Mouse (Mus musculus) liver, embryonic 14.5 days (tissue): ENCODE results near the gene 4930523C07Rik. TPM values are rescaled to one million over a fixed set of nuclear protein-coding genes. Genes with fewer than 3 reads are reported as not detected.

Experiments
- ATAC-seq: fragments of 200-750 bp; cut with Nextera tagmentation; 2 replicates; pipeline ENCODE4 v1.8.0; 2017; ENCODE audit warnings: moderate number of reproducible peaks, mild to moderate bottlenecking, moderate library complexity; ENCODE audit not compliant: insufficient read depth
- DNase-seq, 3 experiments: peaks; one replicate each; pipeline ENCODE4 v3.0.0-alpha.2; 2012 to 2013; ENCODE audit warnings: low read depth in 3 of 3, low spot score in 3 of 3
- H3K27ac ChIP-seq: fragments of 300-500 bp; sonication (generic); 2 replicates; pipeline ENCODE4 v1.5.1; 2014; ENCODE audit warnings: moderate library complexity, mild to moderate bottlenecking, control low read depth, inconsistent platforms
- H3K27me3 ChIP-seq: fragments of 300-500 bp; sonication (generic); 2 replicates; pipeline ENCODE4 v1.6.1; 2014; ENCODE audit warnings: mild to moderate bottlenecking, low read length, moderate library complexity; ENCODE audit not compliant: control insufficient read depth, insufficient read depth
- H3K36me3 ChIP-seq: fragments of 300-500 bp; sonication (generic); replicated peaks from 2 replicates; pipeline ENCODE4 v1.6.1; 2014; ENCODE audit warnings: low read depth; ENCODE audit not compliant: control insufficient read depth, insufficient read depth
- H3K4me1 ChIP-seq, 2 experiments: fragments of 200-500 bp in 1 of 2; fragments of 300-500 bp in 1 of 2; sonication (generic) in 1 of 2; replicated peaks; 2 replicates each; pipeline ENCODE4 v1.6.1; 2012 to 2014; ENCODE audit warnings: antibody characterized with exemption in 1 of 2, inconsistent platforms in 1 of 2, low read length in 1 of 2; ENCODE audit not compliant: control insufficient read depth in 2 of 2, insufficient read depth in 2 of 2
- H3K4me2 ChIP-seq: fragments of 300-500 bp; sonication (generic); 2 replicates; pipeline ENCODE4 v1.6.1; 2014; ENCODE audit warnings: low read depth, mild to moderate bottlenecking, control low read depth, moderate library complexity
- H3K4me3 ChIP-seq, 2 experiments: fragments of 200-500 bp in 1 of 2; fragments of 300-500 bp in 1 of 2; sonication (generic) in 1 of 2; 2 replicates each; pipeline ENCODE4 v1.5.1; 2012 to 2014; ENCODE audit warnings: low read depth in 2 of 2, low read length in 2 of 2, mild to moderate bottlenecking in 2 of 2, control low read depth in 1 of 2, inconsistent platforms in 1 of 2, moderate library complexity in 1 of 2; ENCODE audit not compliant: insufficient read depth in 1 of 2
- H3K9ac ChIP-seq: fragments of 300-500 bp; sonication (generic); replicated peaks from 2 replicates; pipeline ENCODE4 v1.6.1; 2014; ENCODE audit warnings: mild to moderate bottlenecking, control low read depth, moderate library complexity
- H3K9me3 ChIP-seq: fragments of 300-500 bp; sonication (generic); 2 replicates; pipeline ENCODE4 v1.6.1; 2016; ENCODE audit warnings: low read length, mixed read lengths; ENCODE audit not compliant: control insufficient read depth
- CTCF ChIP-seq: IDR thresholded peaks from 2 replicates; pipeline ENCODE4 v1.5.1; 2016; ENCODE audit warnings: antibody characterized with exemption, low read depth, control low read depth
- EP300 ChIP-seq: IDR thresholded peaks from 2 replicates; pipeline ENCODE4 v1.6.1; 2016; ENCODE audit warnings: antibody characterized with exemption, low read depth
- WGBS: fragments of 180-500 bp; shearing (Covaris S2); extraction: QIAGEN DNeasy Blood & Tissue Kit; methylation state at CpG from one replicate; pipeline ENCODE4 v1.1.7; 2014; ENCODE audit not compliant: insufficient replicate concordance; 5-methylcytosine and 5-hydroxymethylcytosine counted together
- polyA plus RNA-seq, 2 experiments: library from polyadenylated mRNA; depleted of rRNA in 1 of 2; stranded (reverse) in 1 of 2; unstranded in 1 of 2; fragments of >200 nt; fragmentation: Nextera tagmentation in 1 of 2; extraction: Ambion mirVana in 1 of 2; gene quantifications; 2 replicates each; pipeline versions ENCODE4 v1.2.1 to v1.2.3; 2012 to 2014

The 4930523C07Rik gene
- polyA plus RNA-seq, 2 experiments = 6.5 to 28.1 TPM

- ATAC-seq = no peak
- Histone ChIP-seq H3K9me3 (no peaks in the 10 kb centered on the region), H3K36me3 (no peaks in the 10 kb centered on the region), H3K4me2 (peak overlapping the region; percentile 85), H3K9ac (peak overlapping the region; percentile 84), H3K27me3 (no peaks in the 10 kb centered on the region), H3K27ac (no peak overlapping the region), H3K4me3 (peak overlapping the region in 1 of 2 experiments; percentile 78; a peak in 2 of 4 replicates), H3K4me1 (peaks cover 36 to 57% of the 10 kb centered on the region in 2 experiments)
- DNase-seq = no peak
- 73% methylated on average over 4 of the region's 4 CpGs for WGBS
- no peak for TF ChIP-seq CTCF
- no peak for TF ChIP-seq EP300
These were observed 2.6 kb downstream of the 4930523C07Rik start for GRCm38 (mm10) chr1:160046786-160047185.

- no peak overlapping the region for H3K9ac ChIP-seq
- no peaks in the 10 kb centered on the region for H3K9me3 ChIP-seq
- no peak overlapping the region for H3K27ac ChIP-seq
- no peak for ATAC-seq
- no peak overlapping the region for H3K4me3 ChIP-seq
- no peak for DNase-seq
- 74% methylated on average over 7 of the region's 7 CpGs for WGBS
- TF ChIP-seq EP300 = no peak
- no peak for TF ChIP-seq CTCF
- peaks cover 43 to 62% of the 10 kb centered on the region in 2 experiments for H3K4me1 ChIP-seq
- peak overlapping the region; percentile 85 for H3K4me2 ChIP-seq
- no peaks in the 10 kb centered on the region for H3K36me3 ChIP-seq
- no peaks in the 10 kb centered on the region for H3K27me3 ChIP-seq
These were observed 3.3 kb downstream of the 4930523C07Rik start for GRCm38 (mm10) chr1:160047481-160047931.

- Histone ChIP-seq H3K4me1 (peaks cover 54 to 69% of the 10 kb centered on the region in 2 experiments), H3K27me3 (no peaks in the 10 kb centered on the region), H3K9me3 (no peaks in the 10 kb centered on the region), H3K27ac (peak overlapping the region; percentile 4), H3K4me3 (peak overlapping the region in 1 of 2 experiments; percentile 5; a peak in 2 of 4 replicates), H3K9ac (peak overlapping the region; percentile 10; the same call in 1 of the 2 replicates), H3K36me3 (no peaks in the 10 kb centered on the region), H3K4me2 (peak overlapping the region; percentile 55)
- ATAC-seq = peak; percentile 36; the same call in 1 of the 2 replicates
- WGBS = 37% methylated on average over 5 of the region's 5 CpGs
- TF ChIP-seq EP300 (peak; percentile 55), CTCF (no peak)
- DNase-seq = peak in 1 of 3 experiments; percentile 36
These were observed 5.1 kb downstream of the 4930523C07Rik start for GRCm38 (mm10) chr1:160049131-160049880.

DNA sequence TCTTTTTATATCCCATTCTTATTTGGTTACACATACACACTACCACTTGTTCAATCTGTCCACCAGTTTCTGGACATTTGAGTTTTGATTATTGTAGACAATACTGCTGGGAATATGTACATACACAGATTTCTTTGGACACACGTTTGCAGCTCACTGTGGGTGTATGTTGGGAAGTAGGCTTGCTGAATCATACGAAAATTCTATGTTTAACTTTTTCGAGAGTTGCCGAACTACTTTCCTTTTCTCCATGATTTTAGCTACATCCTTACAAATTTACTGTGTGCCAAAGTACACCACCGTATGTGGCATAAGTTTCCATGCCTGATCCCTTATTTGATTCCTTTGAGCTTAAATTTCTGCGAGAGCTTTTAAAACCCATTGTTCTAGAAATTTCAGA lies 6.7 kb downstream of the 4930523C07Rik start:
- no peak overlapping the region for H3K4me2 ChIP-seq
- H3K36me3 ChIP-seq = no peaks in the 10 kb centered on the region
- H3K4me3 ChIP-seq = no peak overlapping the region
- H3K27ac ChIP-seq = no peak overlapping the region
- no peak overlapping the region for H3K9ac ChIP-seq
- peaks cover 57 to 71% of the 10 kb centered on the region in 2 experiments for H3K4me1 ChIP-seq
- ATAC-seq (no peak), DNase-seq (no peak)
- WGBS = 79% methylated on average over 6 of the region's 6 CpGs
- TF ChIP-seq EP300 (no peak), CTCF (no peak)
- H3K27me3 ChIP-seq = no peaks in the 10 kb centered on the region
- H3K9me3 ChIP-seq = no peaks in the 10 kb centered on the region

DNA sequence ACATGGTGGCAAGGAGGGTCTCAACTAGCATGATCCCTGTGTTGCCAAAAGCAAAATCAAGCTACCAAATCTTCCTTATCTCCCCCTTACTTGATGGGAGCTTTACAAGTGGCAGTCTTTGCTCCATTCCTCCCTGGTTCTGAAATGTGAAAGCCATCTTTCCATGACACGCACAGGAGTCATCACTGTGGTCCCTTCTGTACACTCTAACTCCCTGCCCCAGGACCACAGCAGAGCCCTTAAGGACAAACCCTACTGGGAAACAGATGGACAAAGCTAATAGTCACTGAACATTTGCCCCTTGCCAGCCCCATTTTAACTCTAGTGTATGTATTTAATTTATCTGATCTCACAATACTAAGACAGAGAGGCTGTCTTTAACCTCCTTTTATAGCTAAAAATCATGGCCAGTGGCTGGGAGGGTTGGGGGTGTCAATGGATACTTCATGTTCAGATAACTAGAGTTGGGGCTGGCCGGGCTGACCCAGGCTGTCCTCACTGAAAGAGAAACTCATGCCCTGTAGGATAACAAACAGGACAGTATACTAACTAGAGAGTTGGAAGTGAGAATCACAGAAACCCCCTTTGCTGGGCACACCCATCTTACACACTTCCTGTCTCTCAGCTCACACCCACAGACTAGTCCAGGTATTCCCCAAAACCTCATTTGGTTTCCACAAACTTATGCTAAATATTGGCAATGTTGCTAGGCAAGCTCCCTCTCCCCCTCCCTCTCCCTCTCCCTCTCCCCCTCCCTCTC lies 8.6 kb downstream of the 4930523C07Rik start:
- no peak for TF ChIP-seq CTCF
- TF ChIP-seq EP300 = no peak
- no peak overlapping the region for H3K4me2 ChIP-seq
- ATAC-seq (peak; percentile 19; the same call in 1 of the 2 replicates), DNase-seq (no peak)
- H3K27me3 ChIP-seq = no peaks in the 10 kb centered on the region
- H3K9me3 ChIP-seq = no peaks in the 10 kb centered on the region
- 0 out of 2 replicates have a peak overlapping the region, but pooled peaks have one; percentile 5 for H3K27ac ChIP-seq
- no peak overlapping the region for H3K9ac ChIP-seq
- H3K4me1 ChIP-seq = peaks cover 49 to 65% of the 10 kb centered on the region in 2 experiments
- H3K36me3 ChIP-seq = no peaks in the 10 kb centered on the region
- WGBS = 68% methylated on average over 2 of the region's 2 CpGs
- no peak overlapping the region for H3K4me3 ChIP-seq
